Mouse (Mus musculus) forebrain, embryonic 13.5 days (tissue): ENCODE results near the gene S100a3. TPM values are rescaled to one million over a fixed set of nuclear protein-coding genes. Genes with fewer than 3 reads are reported as not detected.
A peak's percentile ranks its signal among the peaks of the same experiment; 100 is the strongest.

Experiments
- ATAC-seq: fragments of 200-750 bp; cut with Nextera tagmentation; 2 replicates; pipeline ENCODE4 v1.8.0; 2017
- H3K27ac ChIP-seq: fragments of 300-500 bp; sonication (generic); 2 replicates; pipeline ENCODE4 v1.5.1; 2015; ENCODE audit warnings: inconsistent platforms, mild to moderate bottlenecking, moderate library complexity
- H3K27me3 ChIP-seq: fragments of 300-500 bp; sonication (generic); 2 replicates; pipeline ENCODE4 v1.6.1; 2015; ENCODE audit warnings: mild to moderate bottlenecking, inconsistent platforms
- H3K36me3 ChIP-seq: fragments of 300-500 bp; sonication (generic); 2 replicates; pipeline ENCODE4 v1.6.1; 2015; ENCODE audit warnings: mild to moderate bottlenecking, inconsistent platforms; ENCODE audit not compliant: poor library complexity, severe bottlenecking
- H3K4me1 ChIP-seq: fragments of 300-500 bp; sonication (generic); 2 replicates; pipeline ENCODE4 v1.6.1; 2015; ENCODE audit warnings: inconsistent platforms
- H3K4me2 ChIP-seq: fragments of 300-500 bp; sonication (generic); 2 replicates; pipeline ENCODE4 v1.6.1; 2015; ENCODE audit warnings: inconsistent platforms, mild to moderate bottlenecking, moderate library complexity
- H3K4me3 ChIP-seq: fragments of 300-500 bp; sonication (generic); 2 replicates; pipeline ENCODE4 v1.5.1; 2015; ENCODE audit warnings: mild to moderate bottlenecking, inconsistent platforms
- H3K9ac ChIP-seq: fragments of 300-500 bp; sonication (generic); 2 replicates; pipeline ENCODE4 v1.6.1; 2015; ENCODE audit warnings: mild to moderate bottlenecking, inconsistent platforms
- H3K9me3 ChIP-seq: fragments of 300-500 bp; sonication (generic); replicated peaks from 2 replicates; pipeline ENCODE4 v1.6.1; 2016; ENCODE audit warnings: inconsistent platforms
- WGBS: fragments of 180-500 bp; shearing (Covaris S2); methylation state at CpG from one replicate; pipeline ENCODE4 v1.1.7; 2015; 5-methylcytosine and 5-hydroxymethylcytosine counted together
- polyA plus RNA-seq: library from polyadenylated mRNA; unstranded; fragments of >200 nt; fragmentation: Nextera tagmentation; extraction: Ambion mirVana; gene quantifications from 2 replicates; pipeline ENCODE4 v1.2.1, GENCODE M21; 2015

Gene S100a3
- polyA plus RNA-seq, 1 experiment from 2014 or later: not detected

- Histone ChIP-seq H3K4me1 (no peaks in the 10 kb centered on the region), H3K4me3 (no peak overlapping the region), H3K36me3 (no peaks in the 10 kb centered on the region), H3K4me2 (no peak overlapping the region), H3K9me3 (no peaks in the 10 kb centered on the region), H3K27ac (no peak overlapping the region), H3K27me3 (no peaks in the 10 kb centered on the region), H3K9ac (no peak overlapping the region)
- ATAC-seq: no peak
- WGBS: 90% methylated on average over 7 of the region's 7 CpGs
Observed at GRCm38 (mm10) chr3:90527291-90527873, 33.0 kb upstream of the S100a3 start.

GRCm38 (mm10) chr3:90531713-90532112 is 28.7 kb upstream of the S100a3 start:
- no peaks in the 10 kb centered on the region for H3K4me1 ChIP-seq
- WGBS: 76% methylated on average over 5 of the region's 5 CpGs
- H3K27me3 ChIP-seq: no peaks in the 10 kb centered on the region
- no peak overlapping the region for H3K27ac ChIP-seq
- H3K9me3 ChIP-seq: no peaks in the 10 kb centered on the region
- no peak overlapping the region for H3K4me2 ChIP-seq
- H3K9ac ChIP-seq: no peak overlapping the region
- no peaks in the 10 kb centered on the region for H3K36me3 ChIP-seq
- no peak for ATAC-seq
- H3K4me3 ChIP-seq: no peak overlapping the region

GRCm38 (mm10) chr3:90535446-90535845 is 24.9 kb upstream of the S100a3 start:
- Histone ChIP-seq H3K4me2 (no peak overlapping the region), H3K27me3 (no peaks in the 10 kb centered on the region), H3K9me3 (no peaks in the 10 kb centered on the region), H3K9ac (no peak overlapping the region), H3K27ac (no peak overlapping the region), H3K4me3 (no peak overlapping the region), H3K36me3 (no peaks in the 10 kb centered on the region), H3K4me1 (no peaks in the 10 kb centered on the region)
- WGBS: 67% methylated on average over 1 of the region's 1 CpGs
- no peak for ATAC-seq

- no peaks in the 10 kb centered on the region for H3K36me3 ChIP-seq
- H3K9ac ChIP-seq: no peak within 1 kb of the TSS
- peaks cover 15% of the 10 kb centered on the region; the same call in 1 of the 2 replicates for H3K4me1 ChIP-seq
- H3K27me3 ChIP-seq: no peaks in the 10 kb centered on the region
- no peak within 1 kb of the TSS for H3K4me2 ChIP-seq
- WGBS: 43% methylated on average over 10 of the region's 10 CpGs
- ATAC-seq: no peak
- no peak within 1 kb of the TSS for H3K4me3 ChIP-seq
- H3K27ac ChIP-seq: no peak within 1 kb of the TSS
- H3K9me3 ChIP-seq: no peaks in the 10 kb centered on the region
Observed at GRCm38 (mm10) chr3:90537141-90537904, 23.1 kb upstream of the S100a3 start, which contains the start of gene S100a16. Gene S100a16 (plus strand): TSS chr3:90537254.

GRCm38 (mm10) chr3:90537905-90538296 is 22.5 kb upstream of the S100a3 start:
- H3K36me3 ChIP-seq: no peaks in the 10 kb centered on the region
- 79% methylated on average over 5 of the region's 5 CpGs for WGBS
- H3K4me1 ChIP-seq: peaks cover 17% of the 10 kb centered on the region; the same call in 1 of the 2 replicates
- H3K4me2 ChIP-seq: no peak overlapping the region
- H3K4me3 ChIP-seq: no peak overlapping the region
- no peak for ATAC-seq
- no peak overlapping the region for H3K27ac ChIP-seq
- no peaks in the 10 kb centered on the region for H3K27me3 ChIP-seq
- H3K9ac ChIP-seq: no peak overlapping the region
- H3K9me3 ChIP-seq: no peaks in the 10 kb centered on the region

- H3K9ac ChIP-seq: peak overlapping the region; percentile 30; the same call in 1 of the 2 replicates
- H3K27me3 ChIP-seq: no peaks in the 10 kb centered on the region
- no peak overlapping the region for H3K27ac ChIP-seq
- H3K4me3 ChIP-seq: no peak overlapping the region
- ATAC-seq: peak; percentile 72
- WGBS: 33% methylated on average over 4 of the region's 4 CpGs
- no peaks in the 10 kb centered on the region for H3K36me3 ChIP-seq
- H3K9me3 ChIP-seq: no peaks in the 10 kb centered on the region
- H3K4me1 ChIP-seq: peaks cover 17% of the 10 kb centered on the region; the same call in 1 of the 2 replicates
- no peak overlapping the region for H3K4me2 ChIP-seq
Observed at GRCm38 (mm10) chr3:90540904-90541303, 19.5 kb upstream of the S100a3 start.

- Histone ChIP-seq H3K9me3 (no peaks in the 10 kb centered on the region), H3K27me3 (no peaks in the 10 kb centered on the region), H3K4me3 (no peak overlapping the region), H3K27ac (no peak overlapping the region), H3K9ac (no peak overlapping the region), H3K4me1 (no peaks in the 10 kb centered on the region), H3K4me2 (no peak overlapping the region), H3K36me3 (no peaks in the 10 kb centered on the region)
- no peak for ATAC-seq
- 68% methylated on average over 5 of the region's 5 CpGs for WGBS
Observed at GRCm38 (mm10) chr3:90549676-90550420, 10.5 kb upstream of the S100a3 start.

- Histone ChIP-seq H3K36me3 (no peaks in the 10 kb centered on the region), H3K9me3 (no peaks in the 10 kb centered on the region), H3K27me3 (no peaks in the 10 kb centered on the region), H3K4me1 (no peaks in the 10 kb centered on the region), H3K27ac (no peak overlapping the region), H3K4me3 (no peak overlapping the region), H3K9ac (no peak overlapping the region), H3K4me2 (no peak overlapping the region)
- WGBS: 93% methylated on average over 2 of the region's 2 CpGs
- ATAC-seq: no peak
Observed at GRCm38 (mm10) chr3:90550421-90550790, 10.0 kb upstream of the S100a3 start.

- peaks cover 13% of the 10 kb centered on the region for H3K4me1 ChIP-seq
- WGBS: 93% methylated on average over 2 of the region's 2 CpGs
- H3K27me3 ChIP-seq: no peaks in the 10 kb centered on the region
- no peak overlapping the region for H3K27ac ChIP-seq
- no peak overlapping the region for H3K4me3 ChIP-seq
- H3K4me2 ChIP-seq: no peak overlapping the region
- H3K36me3 ChIP-seq: no peaks in the 10 kb centered on the region
- H3K9ac ChIP-seq: no peak overlapping the region
- no peak for ATAC-seq
- H3K9me3 ChIP-seq: no peaks in the 10 kb centered on the region
Observed at GRCm38 (mm10) chr3:90552231-90552630, 8.1 kb upstream of the S100a3 start.

GRCm38 (mm10) chr3:90555954-90556353 is 4.4 kb upstream of the S100a3 start:
- Histone ChIP-seq H3K27me3 (no peaks in the 10 kb centered on the region), H3K9me3 (no peaks in the 10 kb centered on the region), H3K4me3 (no peak overlapping the region), H3K36me3 (no peaks in the 10 kb centered on the region), H3K9ac (no peak overlapping the region), H3K27ac (peak overlapping the region; percentile 65), H3K4me2 (no peak overlapping the region), H3K4me1 (peaks cover 13% of the 10 kb centered on the region)
- peak; percentile 95 for ATAC-seq
- WGBS: 18% methylated on average over 5 of the region's 5 CpGs

GRCm38 (mm10) chr3:90574691-90575090 is 14.3 kb downstream of the S100a3 start:
- no peak for ATAC-seq
- WGBS: 89% methylated on average over 5 of the region's 5 CpGs
- H3K27me3 ChIP-seq: no peaks in the 10 kb centered on the region
- no peak overlapping the region for H3K4me3 ChIP-seq
- no peaks in the 10 kb centered on the region for H3K9me3 ChIP-seq
- H3K9ac ChIP-seq: no peak overlapping the region
- no peaks in the 10 kb centered on the region for H3K4me1 ChIP-seq
- H3K27ac ChIP-seq: no peak overlapping the region
- H3K4me2 ChIP-seq: no peak overlapping the region
- no peaks in the 10 kb centered on the region for H3K36me3 ChIP-seq

GRCm38 (mm10) chr3:90575320-90575719 is 14.9 kb downstream of the S100a3 start:
- no peak overlapping the region for H3K27ac ChIP-seq
- WGBS: 95% methylated on average over 3 of the region's 3 CpGs
- no peak overlapping the region for H3K9ac ChIP-seq
- no peaks in the 10 kb centered on the region for H3K27me3 ChIP-seq
- no peak for ATAC-seq
- H3K9me3 ChIP-seq: no peaks in the 10 kb centered on the region
- no peaks in the 10 kb centered on the region for H3K4me1 ChIP-seq
- H3K36me3 ChIP-seq: no peaks in the 10 kb centered on the region
- no peak overlapping the region for H3K4me2 ChIP-seq
- no peak overlapping the region for H3K4me3 ChIP-seq
